Mouse (Mus musculus) heart, postnatal 0 days (tissue): ENCODE measurements around the gene Pold4.

ENCODE experiments used
- CTCF ChIP-seq: IDR thresholded peaks from 2 replicates; pipeline ENCODE4 v1.5.1; 2016; ENCODE audit warnings: antibody characterized with exemption, control low read depth, low read depth
- EP300 ChIP-seq: IDR thresholded peaks from 2 replicates; pipeline ENCODE4 v1.6.1; 2016; ENCODE audit warnings: antibody characterized with exemption, low read depth

GRCm38 (mm10) chr19:4191528-4192250, 40.0 kb upstream of the Pold4 start, which contains the start of gene Ppp1ca:
- TF ChIP-seq CTCF, result peak; percentile 88
- peak; percentile 44; the same call in 1 of the 2 replicates for TF ChIP-seq EP300
